Mouse (Mus musculus) ovary, postnatal 36 days (tissue): Measurements from ENCODE around the gene Prss54.

ENCODE experiments used
- DNase-seq: peaks from one replicate; pipeline ENCODE4 v3.0.0; 2022; ENCODE audit warnings: low spot score, mixed read lengths

Gene Prss54

GRCm38 (mm10) chr8:95549871-95550829 lies 26.0 kb downstream of the Prss54 start:
- no peak for DNase-seq

GRCm38 (mm10) chr8:95547931-95548330 lies 28.2 kb downstream of the Prss54 start:
- no peak for DNase-seq

- no peak for DNase-seq
Measured at GRCm38 (mm10) chr8:95546986-95547385, 29.2 kb downstream of the Prss54 start.

- no peak for DNase-seq
Measured at GRCm38 (mm10) chr8:95545815-95546214, 30.3 kb downstream of the Prss54 start.

GRCm38 (mm10) chr8:95543065-95543464 lies 33.1 kb downstream of the Prss54 start:
- DNase-seq = no peak

GRCm38 (mm10) chr8:95542191-95542590 lies 33.9 kb downstream of the Prss54 start:
- DNase-seq = no peak

- no peak for DNase-seq
Measured at GRCm38 (mm10) chr8:95539487-95539886, 36.7 kb downstream of the Prss54 start.

GRCm38 (mm10) chr8:95533584-95534387 lies 42.4 kb downstream of the Prss54 start, which contains the start of gene Ccdc113:
Gene Ccdc113, plus strand, starts transcription at chr8:95534085.
- peak; percentile 70 for DNase-seq

GRCm38 (mm10) chr8:95532206-95532605 lies 43.9 kb downstream of the Prss54 start:
- DNase-seq = no peak

GRCm38 (mm10) chr8:95528750-95529310 lies 47.3 kb downstream of the Prss54 start:
- DNase-seq = no peak

GRCm38 (mm10) chr8:95528194-95528593 lies 47.9 kb downstream of the Prss54 start:
- no peak for DNase-seq

- no peak for DNase-seq
Measured at GRCm38 (mm10) chr8:95523991-95524390, 52.1 kb downstream of the Prss54 start.

GRCm38 (mm10) chr8:95516928-95517327 lies 59.2 kb downstream of the Prss54 start:
- no peak for DNase-seq

GRCm38 (mm10) chr8:95513219-95513618 lies 62.9 kb downstream of the Prss54 start:
- DNase-seq = no peak

GRCm38 (mm10) chr8:95512257-95512656 lies 63.9 kb downstream of the Prss54 start:
- no peak for DNase-seq
